Comparison of ENCODE assay signal across 13 mouse cellular contexts in genomic region chr17:31727230-31727629, GRCm38 (mm10). TPM values are rescaled to one million over a fixed set of nuclear protein-coding genes. Genes with fewer than 3 reads are reported as not detected.
DNase-seq lines count a peak whose midpoint lies in the region; ATAC-seq and TF ChIP-seq lines count a peak whose summit lies in the region.
"Had no signal": no experiment of that assay in that cellular context is flagged by ENCODE, and none has a peak within 500 bp of the region (broad histone marks: within the 10 kb centered on the region; RNA-seq: fewer than 3 reads in every experiment).

No protein-coding gene starts in this region.

- H3K27ac ChIP-seq in lung, postnatal 0 days (ENCODE audit: low read length) = peak overlapping the region; percentile 14; the same call in 1 of the 2 replicates
- no peak overlapping the region for H3K27ac ChIP-seq in layer of hippocampus, adult 2 months
- H3K27ac ChIP-seq: midbrain, embryonic 12.5 days; stomach, embryonic 15.5 days had no signal

- DNase-seq in frontal cortex, postnatal 14 days (ENCODE audit: low spot score in 2 of 2) = no peak
- peak; percentile 53 to 72 for DNase-seq in lung, adult 18-20 months
- no peak for DNase-seq in lung, postnatal 4 days
- DNase-seq in adrenal gland, postnatal 14 days = peak; percentile 77
- peak; percentile 65 for DNase-seq in lung, postnatal 0 days (ENCODE audit: low spot score)
- DNase-seq in layer of hippocampus, adult 2 months (ENCODE audit: low spot score in 2 of 2) = no peak
- DNase-seq in urinary bladder, postnatal 10 days (ENCODE audit: low spot score) = no peak
- DNase-seq: cerebellum, postnatal 36 days had no signal

- WGBS in lung, postnatal 0 days = 30% methylated on average over 4 of the region's 4 CpGs

- TF ChIP-seq CTCF in lung, postnatal 0 days (IDR thresholded peaks at IDR 0.05) = no peak
- TF ChIP-seq CTCF in layer of hippocampus, adult 2 months (conservative IDR thresholded peaks at IDR 0.05) = no peak

- 0 out of 2 replicates have a peak, but pooled peaks have one; percentile 41 for ATAC-seq in frontal cortex, adult (ENCODE audit: low TSS enrichment)
- peak; percentile 18 for ATAC-seq in lung, postnatal 0 days

- H3K9ac ChIP-seq in lung, postnatal 0 days (replicated peaks; ENCODE audit: low read depth) = no peak overlapping the region
- H3K9ac ChIP-seq: midbrain, embryonic 12.5 days; stomach, embryonic 15.5 days had no signal

- H3K4me2 ChIP-seq in lung, postnatal 0 days (replicated peaks; ENCODE audit: low read depth, low read length) = no peak overlapping the region
- H3K4me2 ChIP-seq: midbrain, embryonic 12.5 days; stomach, embryonic 15.5 days had no signal

- H3K4me3 ChIP-seq in lung, postnatal 0 days (ENCODE audit: low read depth, low read length) = no peak overlapping the region
- no peak overlapping the region for H3K4me3 ChIP-seq in layer of hippocampus, adult 2 months
- H3K4me3 ChIP-seq: midbrain, embryonic 12.5 days; stomach, embryonic 15.5 days had no signal

- no peaks in the 10 kb centered on the region for H3K36me3 ChIP-seq in lung, postnatal 0 days (ENCODE audit: insufficient read depth, low read length)
- H3K36me3 ChIP-seq: midbrain, embryonic 12.5 days; stomach, embryonic 15.5 days had no signal

- peaks cover 18% of the 10 kb centered on the region; the same call in 1 of the 2 replicates for H3K4me1 ChIP-seq in lung, postnatal 0 days (ENCODE audit: insufficient read depth, low read depth, low read length)

- H3K27me3 ChIP-seq in lung, postnatal 0 days (replicated peaks; ENCODE audit: insufficient read depth, low read length) = no peaks in the 10 kb centered on the region
- H3K27me3 ChIP-seq: CH12.LX; stomach, embryonic 15.5 days had no signal

- H3K9me3 ChIP-seq in lung, postnatal 0 days (ENCODE audit: low read length) = no peaks in the 10 kb centered on the region
- H3K9me3 ChIP-seq: midbrain, embryonic 12.5 days; stomach, embryonic 15.5 days had no signal

- no peak for TF ChIP-seq EP300 in lung, postnatal 0 days (IDR thresholded peaks at IDR 0.05)

RNA-seq across cellular contexts. Expression of gene Cryaa, which starts 49.6 kb away (rescaled TPM):
- total RNA-seq in adrenal gland, postnatal 14 days (2021) = not detected in 2 replicates
- 0.76 and 1.2 TPM in 2 replicates for polyA plus RNA-seq in lung, postnatal 0 days (2015; fragmentation: Nextera tagmentation; extraction: Ambion mirVana)
- total RNA-seq in layer of hippocampus, adult 2 months (2021) = under 1 TPM; 0.49 to 0.66 TPM
- polyA plus RNA-seq: heart, postnatal 0 days; midbrain, embryonic 12.5 days had no signal

Comparison
In these comparisons a context has a peak if more than half of its experiments do, and no peak if none do; other contexts are left out.
1. DNase-seq: peak in lung, adult 18-20 months (2 of 2), adrenal gland, postnatal 14 days (single experiment) and lung, postnatal 0 days (single experiment); none in frontal cortex, postnatal 14 days (0 of 2), lung, postnatal 4 days (0 of 2), layer of hippocampus, adult 2 months (0 of 2) and urinary bladder, postnatal 10 days (single experiment).